Comparison of ENCODE assay signal across 8 mouse cellular contexts in genomic region chr5:142386784-142387680, GRCm38 (mm10). TPM values are rescaled to one million over a fixed set of nuclear protein-coding genes. Genes with fewer than 3 reads are reported as not detected.
DNase-seq lines count a peak whose midpoint lies in the region; ATAC-seq and TF ChIP-seq lines count a peak whose summit lies in the region.

No protein-coding gene starts in this region.

- H3K36me3 ChIP-seq in kidney, postnatal 0 days (ENCODE audit: insufficient read depth, low read length): no peaks in the 10 kb centered on the region
- no peaks in the 10 kb centered on the region for H3K36me3 ChIP-seq in forebrain, embryonic 14.5 days (ENCODE audit: control insufficient read depth, insufficient read depth, low read length)
- H3K36me3 ChIP-seq in limb, embryonic 10.5 days: no peaks in the 10 kb centered on the region

- no peaks in the 10 kb centered on the region for H3K9me3 ChIP-seq in kidney, postnatal 0 days (replicated peaks; ENCODE audit: low read length)
- no peaks in the 10 kb centered on the region for H3K9me3 ChIP-seq in forebrain, embryonic 14.5 days (replicated peaks; ENCODE audit: control insufficient read depth, low read length)
- H3K9me3 ChIP-seq in limb, embryonic 10.5 days (replicated peaks): no peaks in the 10 kb centered on the region

- 0 out of 2 replicates have a peak overlapping the region, but pooled peaks have one; percentile 9 for H3K9ac ChIP-seq in kidney, postnatal 0 days (ENCODE audit: low read depth, low read length)
- H3K9ac ChIP-seq in forebrain, embryonic 14.5 days (ENCODE audit: low read length): no peak overlapping the region; the same call in 1 of the 2 replicates

- peaks cover 6% of the 10 kb centered on the region; the same call in 1 of the 2 replicates for H3K4me1 ChIP-seq in kidney, postnatal 0 days (replicated peaks; ENCODE audit: insufficient read depth, low read length)
- peaks cover 24% of the 10 kb centered on the region for H3K4me1 ChIP-seq in forebrain, embryonic 14.5 days (ENCODE audit: control insufficient read depth, insufficient read depth, low read length)
- H3K4me1 ChIP-seq in limb, embryonic 10.5 days: peaks cover 48% of the 10 kb centered on the region

- TF ChIP-seq CTCF in kidney, postnatal 0 days (IDR thresholded peaks at IDR 0.05; ENCODE audit: low read depth): no peak
- TF ChIP-seq CTCF in brain, embryonic 14.5 days (IDR thresholded peaks at IDR 0.05; ENCODE audit: borderline replicate concordance, extremely low read depth, insufficient read depth, insufficient read length): peak; percentile 6; the same call in 1 of the 2 replicates

- no peak; the same call in 1 of the 2 replicates for ATAC-seq in kidney, postnatal 0 days (replicated peaks; ENCODE audit: low FRiP score, low read depth)
- ATAC-seq in forebrain, embryonic 14.5 days: peak; percentile 67

- no peak overlapping the region for H3K27ac ChIP-seq in kidney, postnatal 0 days
- H3K27ac ChIP-seq in forebrain, embryonic 14.5 days (ENCODE audit: low read depth, low read length): peak overlapping the region; percentile 65
- H3K27ac ChIP-seq in limb, embryonic 10.5 days: peak overlapping the region; percentile 94

- WGBS in kidney, postnatal 0 days: 41% methylated on average over 17 of the region's 17 CpGs
- WGBS in forebrain, embryonic 14.5 days: 34% methylated on average over 17 of the region's 17 CpGs
- WGBS in limb, embryonic 10.5 days: 56% methylated on average over 17 of the region's 17 CpGs

- no peak for TF ChIP-seq POLR2A in brain, embryonic 14.5 days (IDR thresholded peaks at IDR 0.05; ENCODE audit: borderline replicate concordance, extremely low read depth, insufficient read depth, insufficient read length, poor library complexity, severe bottlenecking)

- no peak overlapping the region for H3K4me3 ChIP-seq in kidney, postnatal 0 days (replicated peaks; ENCODE audit: low read depth, low read length)
- no peak overlapping the region for H3K4me3 ChIP-seq in forebrain, embryonic 14.5 days (ENCODE audit: low read depth, low read length)
- 0 out of 2 replicates have a peak overlapping the region, but pooled peaks have one; percentile 15 for H3K4me3 ChIP-seq in limb, embryonic 10.5 days

- H3K4me2 ChIP-seq in kidney, postnatal 0 days (ENCODE audit: low read length): peak overlapping the region; percentile 11; the same call in 1 of the 2 replicates
- 0 out of 2 replicates have a peak overlapping the region, but pooled peaks have one; percentile 9 for H3K4me2 ChIP-seq in forebrain, embryonic 14.5 days (ENCODE audit: low read length)

- no peaks in the 10 kb centered on the region for H3K27me3 ChIP-seq in kidney, postnatal 0 days (ENCODE audit: insufficient read depth, low read length)
- no peaks in the 10 kb centered on the region for H3K27me3 ChIP-seq in forebrain, embryonic 14.5 days (replicated peaks; ENCODE audit: control insufficient read depth, insufficient read depth, low read length)
- H3K27me3 ChIP-seq in limb, embryonic 10.5 days (ENCODE audit: low read depth, poor library complexity, severe bottlenecking): no peaks in the 10 kb centered on the region

- peak; percentile 60 for DNase-seq in kidney, postnatal 0 days (ENCODE audit: low spot score)
- no peak for DNase-seq in kidney, postnatal 14 days
- DNase-seq in brain, embryonic 14.5 days (ENCODE audit: low read depth): peak; percentile 84
- peak; percentile 64 for DNase-seq in forebrain, embryonic 14.5 days (ENCODE audit: low spot score)
- DNase-seq in limb, embryonic 10.5 days (ENCODE audit: low spot score): peak; percentile 79
- DNase-seq in retina, embryonic 14.5 days (ENCODE audit: low spot score): peak; percentile 55
- no peak for DNase-seq in left cerebral cortex, adult 8-10 months (ENCODE audit: low spot score in 2 of 2)
- no peak for DNase-seq in frontal cortex, adult 2 months (ENCODE audit: extremely low spot score in 1 of 2, low spot score in 1 of 2)

RNA-seq across cellular contexts. Expression of gene Foxk1, which starts 14.3 kb away (rescaled TPM):
- 5.6 and 5.8 TPM in 2 replicates for polyA plus RNA-seq in kidney, postnatal 0 days (2015; fragmentation: Nextera tagmentation; extraction: Ambion mirVana)
- polyA plus RNA-seq in brain, embryonic 14.5 days (2012; rRNA removed): 12.5 and 22.1 TPM in 2 replicates
- 1.8 and 2.8 TPM in 2 replicates for polyA plus RNA-seq in forebrain, embryonic 14.5 days (2014; fragmentation: Nextera tagmentation; extraction: Ambion mirVana)
- polyA plus RNA-seq in limb, embryonic 10.5 days (2016; fragmentation: Nextera tagmentation; extraction: Ambion mirVana): 3.5 and 4.5 TPM in 2 replicates
- 10 to 100 TPM; 39.6 to 43.1 (median 42.7) TPM for total RNA-seq in left cerebral cortex, adult 8-10 months (2022)
- polyA plus RNA-seq in frontal cortex, adult 2 months (2012; rRNA removed): 19.1 and 19.2 TPM in 2 replicates

Comparison
In these comparisons a context has a peak if more than half of its experiments do, and no peak if none do; other contexts are left out.
1. DNase-seq: peak in kidney, postnatal 0 days (single experiment), brain, embryonic 14.5 days (single experiment), forebrain, embryonic 14.5 days (single experiment), limb, embryonic 10.5 days (single experiment) and retina, embryonic 14.5 days (single experiment); none in kidney, postnatal 14 days (single experiment), left cerebral cortex, adult 8-10 months (0 of 2) and frontal cortex, adult 2 months (0 of 2).